Mouse (Mus musculus) limb, embryonic 11.5 days (tissue): ENCODE results near the gene Gm13279. TPM values are rescaled to one million over a fixed set of nuclear protein-coding genes. Genes with fewer than 3 reads are reported as not detected.
"Not testable (repeated sequence)": the region's sequence is repeated elsewhere in the genome, so short reads cannot be mapped to it uniquely, and the experiment has no call there.

Experiments used
- ATAC-seq: fragments of 200-750 bp; cut with Nextera tagmentation; 2 replicates; pipeline ENCODE4 v1.8.0; 2017; ENCODE audit warnings: low read depth; ENCODE audit not compliant: insufficient number of reproducible peaks, low FRiP score, low TSS enrichment
- DNase-seq: peaks from one replicate; pipeline ENCODE4 v3.0.0-alpha.2; 2015; ENCODE audit warnings: low spot score
- H3K27ac ChIP-seq: fragments of 300-500 bp; sonication (generic); replicated peaks from 2 replicates; pipeline ENCODE4 v1.5.1; 2014; ENCODE audit warnings: low read depth, mild to moderate bottlenecking, low read length
- H3K27me3 ChIP-seq: fragments of 300-500 bp; sonication (generic); 2 replicates; pipeline ENCODE4 v1.6.1; 2014; ENCODE audit warnings: mild to moderate bottlenecking, low read length, mixed read lengths; ENCODE audit not compliant: control insufficient read depth, insufficient read depth
- H3K36me3 ChIP-seq: fragments of 300-500 bp; sonication (generic); 2 replicates; pipeline ENCODE4 v1.6.1; 2014; ENCODE audit warnings: mild to moderate bottlenecking, low read length, moderate library complexity, mixed read lengths; ENCODE audit not compliant: control insufficient read depth, insufficient read depth
- H3K4me1 ChIP-seq: fragments of 300-500 bp; sonication (generic); 2 replicates; pipeline ENCODE4 v1.6.1; 2014; ENCODE audit warnings: low read length, mixed read lengths; ENCODE audit not compliant: control insufficient read depth, insufficient read depth
- H3K4me2 ChIP-seq: fragments of 300-500 bp; sonication (generic); 2 replicates; pipeline ENCODE4 v1.6.1; 2014; ENCODE audit warnings: low read depth, mild to moderate bottlenecking, moderate library complexity; ENCODE audit not compliant: severe bottlenecking
- H3K4me3 ChIP-seq: fragments of 300-500 bp; sonication (generic); 2 replicates; pipeline ENCODE4 v1.5.1; 2014; ENCODE audit warnings: low read depth, low read length
- H3K9ac ChIP-seq: fragments of 300-500 bp; sonication (generic); 2 replicates; pipeline ENCODE4 v1.6.1; 2014; ENCODE audit warnings: mild to moderate bottlenecking, low read length
- H3K9me3 ChIP-seq: fragments of 300-500 bp; sonication (generic); 2 replicates; pipeline ENCODE4 v1.6.1; 2016; ENCODE audit warnings: low read length; ENCODE audit not compliant: control insufficient read depth
- WGBS: fragments of 180-500 bp; shearing (Covaris S2); extraction: QIAGEN DNeasy Blood & Tissue Kit; methylation state at CpG from one replicate; pipeline ENCODE4 v1.1.7; 2014; 5-methylcytosine and 5-hydroxymethylcytosine counted together
- polyA plus RNA-seq: library from polyadenylated mRNA; unstranded; fragments of >200 nt; fragmentation: Nextera tagmentation; extraction: Ambion mirVana; gene quantifications from 2 replicates; pipeline ENCODE4 v1.2.1, GENCODE M21; 2014

The Gm13279 gene
- polyA plus RNA-seq, 1 experiment from 2014 or later = not detected

DNA sequence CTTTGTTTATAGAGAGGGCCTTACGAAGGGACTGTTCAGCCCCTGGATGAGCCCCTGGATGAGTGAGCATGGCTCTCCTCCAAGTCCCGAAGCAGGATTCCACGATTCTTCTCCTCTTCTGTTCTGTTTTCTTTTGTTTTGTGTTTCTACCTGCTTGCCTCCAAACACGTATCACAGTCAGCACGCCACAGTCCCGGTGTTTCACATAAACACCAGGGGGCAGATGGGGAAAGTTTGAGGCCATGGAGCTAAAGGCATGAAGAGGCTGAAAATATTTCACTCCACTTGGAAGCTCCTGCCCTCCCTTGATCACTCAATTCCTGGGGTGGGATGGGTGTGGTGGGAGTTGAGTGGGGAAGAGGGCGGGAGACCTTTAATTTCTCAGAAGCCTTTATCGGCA is 35.4 kb upstream of the Gm13279 start:
- H3K36me3 ChIP-seq, H3K9ac ChIP-seq, H3K4me2 ChIP-seq, H3K27me3 ChIP-seq, H3K4me1 ChIP-seq, DNase-seq, H3K9me3 ChIP-seq, ATAC-seq, H3K4me3 ChIP-seq, H3K27ac ChIP-seq: not testable (repeated sequence)
- 69% methylated on average over 6 of the region's 8 CpGs for WGBS

DNA sequence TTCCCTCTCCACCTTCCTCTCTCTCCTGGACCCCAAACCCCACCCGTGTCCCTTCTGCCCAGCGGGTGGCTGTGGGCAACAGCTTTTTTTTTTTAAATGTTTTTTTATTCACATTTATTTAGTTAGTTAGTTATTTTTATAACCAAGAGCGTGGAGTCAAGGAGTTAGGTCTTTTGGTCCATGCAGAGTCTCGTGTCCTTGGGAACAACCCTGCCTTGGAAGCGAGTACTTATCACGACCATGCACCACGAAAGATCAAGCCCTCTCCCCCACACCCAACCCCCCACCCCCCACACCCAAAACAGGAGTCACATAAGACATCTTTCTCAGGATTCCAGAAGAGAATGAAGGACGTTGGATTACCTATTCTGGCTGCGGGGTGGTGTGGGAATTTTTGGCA is 34.9 kb upstream of the Gm13279 start:
- not testable (repeated sequence) for H3K9ac ChIP-seq, H3K4me3 ChIP-seq, H3K9me3 ChIP-seq, H3K4me2 ChIP-seq, H3K27me3 ChIP-seq, H3K4me1 ChIP-seq, ATAC-seq, H3K36me3 ChIP-seq, H3K27ac ChIP-seq, DNase-seq
- WGBS = 55% methylated on average over 9 of the region's 9 CpGs

- not testable (repeated sequence) for H3K9ac ChIP-seq, H3K4me1 ChIP-seq, H3K36me3 ChIP-seq
Measured at GRCm38 (mm10) chr4:88763384-88764018, 33.7 kb upstream of the Gm13279 start.

DNA sequence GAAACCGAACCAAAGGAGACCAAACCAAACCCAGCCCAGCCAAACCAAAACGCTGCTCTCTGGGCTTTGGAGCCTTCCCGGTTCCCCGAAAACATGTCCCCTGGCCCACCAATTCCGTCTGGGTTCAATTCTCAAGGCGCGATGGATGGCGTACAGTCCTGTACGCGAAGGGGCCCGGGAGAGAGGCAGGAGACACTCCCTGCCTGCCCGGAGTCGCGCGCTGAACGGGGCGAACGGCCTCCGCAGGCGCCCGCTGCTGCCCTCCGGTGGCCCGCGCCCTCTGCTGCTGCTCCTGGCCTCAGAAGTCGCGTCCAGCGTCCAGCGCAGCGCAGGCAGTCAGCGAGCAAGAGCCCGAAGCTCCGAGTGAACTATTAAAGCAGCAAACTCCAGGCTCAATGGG is 23.7 kb upstream of the Gm13279 start, which contains the start of gene Gm13290:
Gene Gm13290, plus strand, starts transcription at position 301 of the 400 bp plus-strand sequence.
- ATAC-seq, H3K27me3 ChIP-seq: not testable (repeated sequence)
- WGBS = no CpG with 5 or more reads among the region's 32 CpGs

More at GRCm38 (mm10) chr4:88763384-88764018, 33.7 kb upstream of the Gm13279 start:
- DNase-seq = peak; percentile 72
- not testable (repeated sequence) for H3K27me3 ChIP-seq, H3K27ac ChIP-seq, H3K4me3 ChIP-seq, ATAC-seq, H3K9me3 ChIP-seq
- WGBS = 3% methylated on average over 28 of the region's 42 CpGs
- H3K4me2 ChIP-seq = peak overlapping the region; percentile 25; the same call in 1 of the 2 replicates

GRCm38 (mm10) chr4:88776622-88777021 is 20.6 kb upstream of the Gm13279 start, which contains the start of gene Gm13289:
Gm13289 (plus strand) TSS chr4:88776922.
- not testable (repeated sequence) for ATAC-seq, H3K4me3 ChIP-seq, H3K9ac ChIP-seq, DNase-seq, H3K36me3 ChIP-seq, H3K4me2 ChIP-seq, H3K27me3 ChIP-seq, H3K9me3 ChIP-seq, H3K27ac ChIP-seq, H3K4me1 ChIP-seq
- WGBS = no CpG with 5 or more reads among the region's 29 CpGs

More for the DNA sequence above, 23.7 kb upstream of the Gm13279 start, which contains the start of gene Gm13290:
- H3K27ac ChIP-seq, H3K4me3 ChIP-seq, H3K4me1 ChIP-seq, H3K4me2 ChIP-seq, H3K9ac ChIP-seq, DNase-seq, H3K9me3 ChIP-seq, H3K36me3 ChIP-seq: not testable (repeated sequence)

DNA sequence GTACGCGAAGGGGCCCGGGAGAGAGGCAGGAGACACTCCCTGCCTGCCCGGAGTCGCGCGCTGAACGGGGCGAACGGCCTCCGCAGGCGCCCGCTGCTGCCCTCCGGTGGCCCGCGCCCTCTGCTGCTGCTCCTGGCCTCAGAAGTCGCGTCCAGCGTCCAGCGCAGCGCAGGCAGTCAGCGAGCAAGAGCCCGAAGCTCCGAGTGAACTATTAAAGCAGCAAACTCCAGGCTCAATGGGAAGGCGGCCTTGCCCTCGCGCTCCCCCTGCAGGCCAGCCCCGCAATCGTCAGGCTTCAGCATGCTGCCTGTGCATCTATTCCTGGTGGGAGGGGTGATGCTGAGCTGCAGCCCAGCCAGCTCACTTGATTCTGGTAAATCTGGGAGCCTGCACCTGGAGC is 17.6 kb upstream of the Gm13279 start, which contains the start of gene Gm13272:
Gene Gm13272, plus strand, starts transcription at position 301 of the 400 bp plus-strand sequence.
- H3K27ac ChIP-seq, H3K4me2 ChIP-seq, H3K4me1 ChIP-seq, DNase-seq, H3K36me3 ChIP-seq, ATAC-seq, H3K9me3 ChIP-seq, H3K4me3 ChIP-seq, H3K27me3 ChIP-seq, H3K9ac ChIP-seq: not testable (repeated sequence)
- no CpG with 5 or more reads among the region's 29 CpGs for WGBS

DNA sequence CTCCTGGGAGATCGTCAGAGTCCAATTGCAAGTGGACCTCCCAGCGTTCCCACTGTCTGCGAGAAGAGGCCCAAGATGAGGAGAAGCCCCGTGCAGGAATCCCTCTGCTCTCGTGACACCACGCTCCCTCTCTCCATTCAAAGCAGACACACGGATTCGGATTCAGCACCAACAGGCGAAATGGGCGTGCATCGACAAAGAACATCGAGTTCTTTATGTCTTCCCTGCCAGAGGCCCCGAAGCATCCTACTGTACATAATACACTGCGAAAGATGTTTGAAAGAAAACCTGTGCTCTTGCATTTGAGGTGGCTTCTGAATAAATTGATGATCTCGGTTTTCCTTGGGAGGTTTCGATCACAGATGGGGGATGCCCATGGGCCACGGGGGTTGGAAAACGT is 16.9 kb upstream of the Gm13279 start:
- not testable (repeated sequence) for H3K4me3 ChIP-seq, H3K27ac ChIP-seq, DNase-seq, H3K27me3 ChIP-seq, H3K4me1 ChIP-seq, ATAC-seq, H3K9ac ChIP-seq, H3K9me3 ChIP-seq, H3K36me3 ChIP-seq, H3K4me2 ChIP-seq
- 37% methylated on average over 15 of the region's 18 CpGs for WGBS

- not testable (repeated sequence) for H3K27ac ChIP-seq, ATAC-seq, H3K27me3 ChIP-seq, H3K36me3 ChIP-seq, H3K4me1 ChIP-seq, H3K9me3 ChIP-seq, H3K4me3 ChIP-seq, H3K9ac ChIP-seq, DNase-seq
- peak within 1 kb of the TSS; percentile 28; the same call in 1 of the 2 replicates for H3K4me2 ChIP-seq
- WGBS = 35% methylated on average over 3 of the region's 7 CpGs
Measured at GRCm38 (mm10) chr4:88781831-88782230, 15.4 kb upstream of the Gm13279 start, which contains the start of gene Ifnz. Ifnz (plus strand) TSS chr4:88782131.
